Mouse (Mus musculus): ENCODE data around the gene 1700001C19Rik. TPM values are rescaled to one million over a fixed set of nuclear protein-coding genes. Genes with fewer than 3 reads are reported as not detected.
A peak's percentile ranks its signal among the peaks of the same experiment; 100 is the strongest.

Gene 1700001C19Rik
- polyA plus RNA-seq, 1 experiment from 2014 or later: 0.39 TPM

GRCm38 (mm10) chr17:47383266-47383665 is 53.9 kb downstream of the 1700001C19Rik start:
- Histone ChIP-seq H3K27me3 (ENCODE audit: control insufficient read depth, insufficient read depth, low read length) (no peaks in the 10 kb centered on the region), H3K4me3 (ENCODE audit: low read length) (no peak overlapping the region), H3K4me2 (replicated peaks; ENCODE audit: low read depth, low read length) (no peak overlapping the region), H3K9me3 (ENCODE audit: control insufficient read depth, low read length) (peaks cover 2% of the 10 kb centered on the region; the same call in 1 of the 2 replicates), H3K36me3 (ENCODE audit: control insufficient read depth, insufficient read depth, low read length) (peaks cover 27% of the 10 kb centered on the region), H3K27ac (ENCODE audit: low read depth, low read length) (no peak overlapping the region), H3K4me1 (ENCODE audit: control insufficient read depth, insufficient read depth, low read length) (0 out of 2 replicates have a peak, but pooled peaks cover 2% of the 10 kb centered on the region), H3K9ac (ENCODE audit: low read depth, low read length) (no peak overlapping the region)
- WGBS: 85% methylated on average over 4 of the region's 4 CpGs
- ATAC-seq (ENCODE audit: low FRiP score, low TSS enrichment): no peak

GRCm38 (mm10) chr17:47381917-47382316 is 55.3 kb downstream of the 1700001C19Rik start:
- no peaks in the 10 kb centered on the region for H3K27me3 ChIP-seq (ENCODE audit: control insufficient read depth, insufficient read depth, low read length)
- 0 out of 2 replicates have a peak, but pooled peaks cover 2% of the 10 kb centered on the region for H3K4me1 ChIP-seq (ENCODE audit: control insufficient read depth, insufficient read depth, low read length)
- H3K36me3 ChIP-seq (ENCODE audit: control insufficient read depth, insufficient read depth, low read length): peaks cover 41% of the 10 kb centered on the region
- peaks cover 2% of the 10 kb centered on the region; the same call in 1 of the 2 replicates for H3K9me3 ChIP-seq (ENCODE audit: control insufficient read depth, low read length)
- WGBS: 88% methylated on average over 11 of the region's 11 CpGs
- H3K9ac ChIP-seq (ENCODE audit: low read depth, low read length): no peak overlapping the region
- no peak for ATAC-seq (ENCODE audit: low FRiP score, low TSS enrichment)
- no peak overlapping the region for H3K4me2 ChIP-seq (replicated peaks; ENCODE audit: low read depth, low read length)
- H3K27ac ChIP-seq (ENCODE audit: low read depth, low read length): no peak overlapping the region
- H3K4me3 ChIP-seq (ENCODE audit: low read length): no peak overlapping the region

- Histone ChIP-seq H3K27me3 (ENCODE audit: control insufficient read depth, insufficient read depth, low read length) (no peaks in the 10 kb centered on the region), H3K9me3 (ENCODE audit: control insufficient read depth, low read length) (no peaks in the 10 kb centered on the region), H3K36me3 (ENCODE audit: control insufficient read depth, insufficient read depth, low read length) (peaks cover 78% of the 10 kb centered on the region), H3K9ac (ENCODE audit: low read depth, low read length) (no peak overlapping the region), H3K4me2 (replicated peaks; ENCODE audit: low read depth, low read length) (no peak overlapping the region), H3K27ac (ENCODE audit: low read depth, low read length) (no peak overlapping the region), H3K4me1 (ENCODE audit: control insufficient read depth, insufficient read depth, low read length) (no peaks in the 10 kb centered on the region), H3K4me3 (ENCODE audit: low read length) (no peak overlapping the region)
- WGBS: 82% methylated on average over 15 of the region's 15 CpGs
- ATAC-seq (ENCODE audit: low FRiP score, low TSS enrichment): no peak
Measured at GRCm38 (mm10) chr17:47378133-47378532, 59.0 kb downstream of the 1700001C19Rik start.

GRCm38 (mm10) chr17:47376779-47377280 is 60.3 kb downstream of the 1700001C19Rik start:
- H3K27ac ChIP-seq (ENCODE audit: low read depth, low read length): no peak overlapping the region
- H3K27me3 ChIP-seq (ENCODE audit: control insufficient read depth, insufficient read depth, low read length): no peaks in the 10 kb centered on the region
- no peak overlapping the region for H3K9ac ChIP-seq (ENCODE audit: low read depth, low read length)
- H3K9me3 ChIP-seq (ENCODE audit: control insufficient read depth, low read length): no peaks in the 10 kb centered on the region
- no peaks in the 10 kb centered on the region for H3K4me1 ChIP-seq (ENCODE audit: control insufficient read depth, insufficient read depth, low read length)
- no peak overlapping the region for H3K4me2 ChIP-seq (replicated peaks; ENCODE audit: low read depth, low read length)
- peaks cover 88% of the 10 kb centered on the region for H3K36me3 ChIP-seq (ENCODE audit: control insufficient read depth, insufficient read depth, low read length)
- 81% methylated on average over 6 of the region's 6 CpGs for WGBS
- no peak for ATAC-seq (ENCODE audit: low FRiP score, low TSS enrichment)
- H3K4me3 ChIP-seq (ENCODE audit: low read length): no peak overlapping the region

GRCm38 (mm10) chr17:47373991-47374390 is 63.2 kb downstream of the 1700001C19Rik start:
- Histone ChIP-seq H3K9me3 (ENCODE audit: control insufficient read depth, low read length) (no peaks in the 10 kb centered on the region), H3K27ac (ENCODE audit: low read depth, low read length) (no peak overlapping the region), H3K36me3 (ENCODE audit: control insufficient read depth, insufficient read depth, low read length) (peaks cover 66% of the 10 kb centered on the region), H3K27me3 (ENCODE audit: control insufficient read depth, insufficient read depth, low read length) (no peaks in the 10 kb centered on the region), H3K4me3 (ENCODE audit: low read length) (no peak overlapping the region), H3K4me2 (replicated peaks; ENCODE audit: low read depth, low read length) (no peak overlapping the region), H3K9ac (ENCODE audit: low read depth, low read length) (no peak overlapping the region), H3K4me1 (ENCODE audit: control insufficient read depth, insufficient read depth, low read length) (no peaks in the 10 kb centered on the region)
- WGBS: 87% methylated on average over 6 of the region's 6 CpGs
- no peak for ATAC-seq (ENCODE audit: low FRiP score, low TSS enrichment)

- Histone ChIP-seq H3K9me3 (ENCODE audit: control insufficient read depth, low read length) (no peaks in the 10 kb centered on the region), H3K27ac (ENCODE audit: low read depth, low read length) (no peak overlapping the region), H3K9ac (ENCODE audit: low read depth, low read length) (no peak overlapping the region), H3K4me3 (ENCODE audit: low read length) (no peak overlapping the region), H3K4me1 (ENCODE audit: control insufficient read depth, insufficient read depth, low read length) (no peaks in the 10 kb centered on the region), H3K36me3 (ENCODE audit: control insufficient read depth, insufficient read depth, low read length) (peaks cover 42% of the 10 kb centered on the region), H3K4me2 (replicated peaks; ENCODE audit: low read depth, low read length) (no peak overlapping the region), H3K27me3 (ENCODE audit: control insufficient read depth, insufficient read depth, low read length) (no peaks in the 10 kb centered on the region)
- 0 out of 2 replicates have a peak, but pooled peaks have one; percentile 59 for ATAC-seq (ENCODE audit: low FRiP score, low TSS enrichment)
- WGBS: 11% methylated on average over 4 of the region's 4 CpGs
Measured at GRCm38 (mm10) chr17:47371451-47371850, 65.7 kb downstream of the 1700001C19Rik start.

- H3K9me3 ChIP-seq (ENCODE audit: control insufficient read depth, low read length): no peaks in the 10 kb centered on the region
- H3K4me2 ChIP-seq (replicated peaks; ENCODE audit: low read depth, low read length): peak overlapping the region; percentile 68
- H3K36me3 ChIP-seq (ENCODE audit: control insufficient read depth, insufficient read depth, low read length): peaks cover 19% of the 10 kb centered on the region
- peak; percentile 21; the same call in 1 of the 2 replicates for ATAC-seq (ENCODE audit: low FRiP score, low TSS enrichment)
- peak overlapping the region; percentile 72 for H3K9ac ChIP-seq (ENCODE audit: low read depth, low read length)
- no peaks in the 10 kb centered on the region for H3K27me3 ChIP-seq (ENCODE audit: control insufficient read depth, insufficient read depth, low read length)
- no peaks in the 10 kb centered on the region for H3K4me1 ChIP-seq (ENCODE audit: control insufficient read depth, insufficient read depth, low read length)
- H3K4me3 ChIP-seq (ENCODE audit: low read length): peak overlapping the region; percentile 65
- peak overlapping the region; percentile 47; the same call in 1 of the 2 replicates for H3K27ac ChIP-seq (ENCODE audit: low read depth, low read length)
- WGBS: 2% methylated on average over 20 of the region's 20 CpGs
Measured at GRCm38 (mm10) chr17:47369087-47369443, 68.1 kb downstream of the 1700001C19Rik start.

GRCm38 (mm10) chr17:47368401-47369086 is 68.6 kb downstream of the 1700001C19Rik start, which contains the start of gene Mrps10:
Gene Mrps10, plus strand, starts transcription at chr17:47368887.
- Histone ChIP-seq H3K9ac (ENCODE audit: low read depth, low read length) (peak within 1 kb of the TSS; percentile 72), H3K27me3 (ENCODE audit: control insufficient read depth, insufficient read depth, low read length) (no peaks in the 10 kb centered on the region), H3K36me3 (ENCODE audit: control insufficient read depth, insufficient read depth, low read length) (peaks cover 14% of the 10 kb centered on the region), H3K9me3 (ENCODE audit: control insufficient read depth, low read length) (no peaks in the 10 kb centered on the region), H3K4me2 (replicated peaks; ENCODE audit: low read depth, low read length) (peak within 1 kb of the TSS; percentile 68), H3K4me1 (ENCODE audit: control insufficient read depth, insufficient read depth, low read length) (no peaks in the 10 kb centered on the region), H3K27ac (ENCODE audit: low read depth, low read length) (peak within 1 kb of the TSS; percentile 47; the same call in 1 of the 2 replicates), H3K4me3 (ENCODE audit: low read length) (peak within 1 kb of the TSS; percentile 65)
- 4% methylated on average over 35 of the region's 35 CpGs for WGBS
- ATAC-seq (ENCODE audit: low FRiP score, low TSS enrichment): peak; percentile 88
